Mouse (Mus musculus) gastrocnemius, postnatal 25 days (tissue): Measurements from ENCODE around the gene 2900026A02Rik. TPM values are rescaled to one million over a fixed set of nuclear protein-coding genes. Genes with fewer than 3 reads are reported as not detected.

Source experiments
- DNase-seq: peaks from one replicate; pipeline ENCODE4 v3.0.0; 2022
- total RNA-seq, 2 experiments: library from RNA; stranded (reverse); gene quantifications; 1 replicate in 1 of 2; 2 replicates in 1 of 2; pipeline ENCODE4 v1.2.3; 2021

Gene 2900026A02Rik
- total RNA-seq, 2 experiments from 2014 or later: 25.7 to 28.0 TPM

GRCm38 (mm10) chr5:113175976-113176375 is 45.1 kb downstream of the 2900026A02Rik start:
- DNase-seq: no peak

GRCm38 (mm10) chr5:113174916-113175692 is 45.9 kb downstream of the 2900026A02Rik start:
- DNase-seq: no peak

- no peak for DNase-seq
Measured at GRCm38 (mm10) chr5:113173318-113173717, 47.7 kb downstream of the 2900026A02Rik start.

GRCm38 (mm10) chr5:113171968-113172578 is 49.0 kb downstream of the 2900026A02Rik start:
- DNase-seq: no peak

GRCm38 (mm10) chr5:113170064-113170754 is 50.8 kb downstream of the 2900026A02Rik start:
- DNase-seq: no peak

- DNase-seq: no peak
Measured at GRCm38 (mm10) chr5:113167733-113168132, 53.3 kb downstream of the 2900026A02Rik start.

GRCm38 (mm10) chr5:113165481-113165880 is 55.6 kb downstream of the 2900026A02Rik start:
- no peak for DNase-seq

GRCm38 (mm10) chr5:113164873-113165441 is 56.1 kb downstream of the 2900026A02Rik start:
- peak; percentile 89 for DNase-seq

- no peak for DNase-seq
Measured at GRCm38 (mm10) chr5:113164448-113164847, 56.6 kb downstream of the 2900026A02Rik start.

- DNase-seq: no peak
Measured at GRCm38 (mm10) chr5:113163116-113163515, 57.9 kb downstream of the 2900026A02Rik start.

- no peak for DNase-seq
Measured at GRCm38 (mm10) chr5:113162699-113163098, 58.3 kb downstream of the 2900026A02Rik start.

- DNase-seq: no peak
Measured at GRCm38 (mm10) chr5:113161576-113161975, 59.5 kb downstream of the 2900026A02Rik start.

- DNase-seq: no peak
Measured at GRCm38 (mm10) chr5:113160320-113160719, 60.7 kb downstream of the 2900026A02Rik start.

- no peak for DNase-seq
Measured at GRCm38 (mm10) chr5:113158759-113159355, 62.2 kb downstream of the 2900026A02Rik start.

- no peak for DNase-seq
Measured at GRCm38 (mm10) chr5:113157588-113157987, 63.4 kb downstream of the 2900026A02Rik start.

- no peak for DNase-seq
Measured at GRCm38 (mm10) chr5:113157006-113157405, 64.0 kb downstream of the 2900026A02Rik start.

GRCm38 (mm10) chr5:113155133-113155532 is 65.9 kb downstream of the 2900026A02Rik start:
- DNase-seq: peak; percentile 64

GRCm38 (mm10) chr5:113154441-113154840 is 66.6 kb downstream of the 2900026A02Rik start:
- DNase-seq: no peak

GRCm38 (mm10) chr5:113153508-113153830 is 67.6 kb downstream of the 2900026A02Rik start:
- no peak for DNase-seq

- no peak for DNase-seq
Measured at GRCm38 (mm10) chr5:113152663-113153507, 68.2 kb downstream of the 2900026A02Rik start.

GRCm38 (mm10) chr5:113151554-113152103 is 69.4 kb downstream of the 2900026A02Rik start:
- peak; percentile 44 for DNase-seq
